Comparison of ENCODE assay signal across 16 mouse cellular contexts in genomic region chr7:102415841-102416240, GRCm38 (mm10).
"Had no signal": no experiment of that assay in that cellular context is flagged by ENCODE, and none has a peak within 500 bp of the region (broad histone marks: within the 10 kb centered on the region; RNA-seq: fewer than 3 reads in every experiment).

No protein-coding gene starts in this region.

- H3K9me3 ChIP-seq: liver, embryonic 13.5 days; megakaryocyte, embryonic 14.5 days; midbrain, embryonic 10.5 days; midbrain, embryonic 13.5 days had no signal

- H3K27me3 ChIP-seq: liver, embryonic 13.5 days; megakaryocyte, embryonic 14.5 days; midbrain, embryonic 13.5 days had no signal

- DNase-seq: kidney, adult 2 months; kidney, postnatal 25 days; layer of hippocampus, adult 9-11 months; layer of hippocampus, postnatal 36 days; liver, embryonic 13.5 days; lung, embryonic 14.5 days; lung, postnatal 10 days; lung, postnatal 36 days; thymus, adult 18-20 months; thymus, postnatal 36 days had no signal

- H3K4me3 ChIP-seq: layer of hippocampus, adult 2 months; left cerebral cortex, adult 2 months; liver, embryonic 13.5 days; megakaryocyte, embryonic 14.5 days; midbrain, embryonic 10.5 days; midbrain, embryonic 13.5 days had no signal

- H3K4me1 ChIP-seq: midbrain, embryonic 13.5 days had no signal

- H3K9ac ChIP-seq: liver, embryonic 13.5 days; lung, embryonic 14.5 days; midbrain, embryonic 13.5 days had no signal

- H3K36me3 ChIP-seq: midbrain, embryonic 10.5 days; midbrain, embryonic 13.5 days had no signal

- H3K27ac ChIP-seq: kidney, postnatal 0 days; layer of hippocampus, adult 2 months; left cerebral cortex, adult 2 months; midbrain, embryonic 10.5 days; midbrain, embryonic 13.5 days had no signal

- ATAC-seq: midbrain, embryonic 13.5 days had no signal

- H3K4me2 ChIP-seq: liver, embryonic 13.5 days; lung, embryonic 14.5 days; midbrain, embryonic 13.5 days had no signal
